Mouse (Mus musculus) cerebellum, postnatal 10 days (tissue): Measurements from ENCODE around the gene Lrfn1.

ENCODE experiments used
- DNase-seq, 2 experiments: peaks; one replicate each; pipeline ENCODE4 v3.0.0; 2021; ENCODE audit warnings: mixed read lengths in 2 of 2

The Lrfn1 gene

DNA sequence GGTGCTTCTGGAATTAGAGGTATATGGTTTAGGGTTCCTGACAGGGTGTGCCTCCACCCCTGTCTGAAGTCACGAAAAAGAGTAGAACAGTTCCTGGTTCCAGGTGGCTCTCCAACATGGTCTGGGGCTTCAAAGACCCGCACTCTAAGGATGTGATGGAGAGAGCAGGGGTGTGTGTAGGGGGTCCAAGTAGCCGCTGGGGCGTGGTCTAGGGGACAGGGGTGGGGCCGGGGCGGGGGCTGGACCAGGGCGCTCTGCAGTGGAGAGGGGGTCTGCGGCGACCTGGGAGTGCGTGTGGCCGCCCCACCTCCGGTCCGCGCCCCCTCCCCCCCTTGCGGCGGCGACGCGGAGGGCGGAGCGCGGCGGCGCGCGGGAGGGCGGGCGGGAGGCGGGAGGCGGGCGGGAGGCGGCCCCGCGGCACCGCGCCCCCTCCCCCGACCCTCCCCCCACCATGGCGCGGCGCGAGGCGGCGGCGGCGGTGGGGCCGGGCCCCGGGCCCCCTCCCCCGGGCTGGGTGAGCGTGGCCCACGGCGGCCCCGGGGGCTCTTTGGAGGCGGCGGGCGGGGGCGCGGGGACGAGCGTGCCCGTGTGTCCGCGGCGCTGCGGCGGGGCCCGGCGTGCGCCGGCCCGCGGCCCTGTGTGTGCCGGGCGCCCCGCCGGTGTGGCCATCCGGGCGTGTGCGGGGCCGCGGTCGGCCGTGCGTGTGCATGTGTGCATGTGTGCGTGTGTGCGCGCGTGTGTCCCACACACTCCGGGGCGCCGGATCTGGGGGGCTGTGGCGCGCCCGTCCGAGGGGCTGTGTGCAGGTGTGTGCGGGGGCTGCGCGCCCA, at the start of gene Lrfn1:
Gene Lrfn1 (plus strand): TSS at position 450 of the 830 bp plus-strand sequence.
- DNase-seq: peak; percentile 72 to 77

DNA sequence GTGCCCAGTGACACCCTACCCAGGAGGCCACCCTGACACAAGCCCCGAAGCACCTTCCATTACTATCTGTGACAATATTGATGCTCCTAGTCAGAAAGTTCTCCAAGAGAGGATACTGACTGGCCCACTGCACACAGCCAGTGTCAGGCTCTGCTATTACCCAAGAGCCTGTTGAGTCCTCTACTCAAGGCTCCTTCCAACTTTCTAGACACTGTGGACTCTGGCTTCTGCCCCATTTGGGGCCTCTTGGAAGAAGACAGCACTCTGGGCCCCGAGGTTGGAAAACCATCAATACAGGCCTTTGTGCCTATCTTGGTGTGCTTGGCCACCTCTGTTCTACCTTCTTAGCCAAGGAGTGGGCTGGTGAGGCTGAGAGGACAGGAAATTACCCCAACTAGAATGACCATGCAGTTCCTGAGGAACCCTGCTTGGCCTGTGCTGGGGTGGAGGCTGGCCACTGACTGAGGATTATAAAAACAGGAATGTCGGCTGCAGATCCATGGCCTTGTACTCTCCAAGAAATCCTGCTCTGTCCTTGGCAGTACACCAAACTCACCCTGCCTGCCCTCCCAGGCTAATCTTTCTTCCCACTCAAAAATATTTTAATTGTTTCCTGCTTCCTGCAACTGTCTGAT, 40.8 kb upstream of the Lrfn1 start:
- DNase-seq: peak in 1 of 2 experiments; percentile 25

DNA sequence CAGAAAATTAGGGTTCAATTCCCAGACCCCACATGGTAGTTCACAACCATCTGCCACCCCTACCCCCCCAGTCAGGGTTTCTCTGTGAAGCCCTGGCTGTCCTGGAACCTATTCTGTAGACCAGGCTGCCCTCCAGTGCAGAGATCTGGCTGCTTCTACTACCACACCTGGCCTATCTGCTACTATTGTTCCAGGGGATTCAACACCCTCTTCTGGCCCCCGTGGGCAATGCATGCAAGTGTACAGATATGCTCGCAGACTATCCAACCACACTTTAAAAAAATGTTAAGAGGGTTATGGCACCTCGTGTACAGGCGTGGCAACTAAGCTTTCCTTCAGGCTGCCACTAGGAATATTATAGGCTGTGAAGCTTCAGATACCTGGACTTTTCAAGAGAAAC, 39.0 kb upstream of the Lrfn1 start:
- DNase-seq: no peak

DNA sequence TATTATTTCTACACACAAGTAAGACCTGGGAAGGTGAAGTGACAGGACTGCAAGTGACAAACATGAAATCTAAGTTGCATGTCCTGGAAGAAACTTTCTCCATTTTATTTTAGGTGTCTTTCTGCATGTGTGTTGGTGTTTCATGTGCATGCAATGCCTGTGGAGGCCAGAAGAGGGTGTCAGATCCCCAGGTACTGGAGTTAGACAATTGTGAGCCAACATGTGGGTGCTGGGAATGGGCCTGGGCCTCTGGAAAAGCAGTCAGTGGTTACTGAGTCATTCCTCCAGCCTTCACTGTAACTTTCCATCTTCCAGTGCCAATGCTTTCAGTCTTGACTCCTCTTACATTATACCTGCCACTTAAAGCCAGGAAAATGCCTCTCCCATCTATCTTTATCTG, 34.4 kb upstream of the Lrfn1 start:
- no peak for DNase-seq

DNA sequence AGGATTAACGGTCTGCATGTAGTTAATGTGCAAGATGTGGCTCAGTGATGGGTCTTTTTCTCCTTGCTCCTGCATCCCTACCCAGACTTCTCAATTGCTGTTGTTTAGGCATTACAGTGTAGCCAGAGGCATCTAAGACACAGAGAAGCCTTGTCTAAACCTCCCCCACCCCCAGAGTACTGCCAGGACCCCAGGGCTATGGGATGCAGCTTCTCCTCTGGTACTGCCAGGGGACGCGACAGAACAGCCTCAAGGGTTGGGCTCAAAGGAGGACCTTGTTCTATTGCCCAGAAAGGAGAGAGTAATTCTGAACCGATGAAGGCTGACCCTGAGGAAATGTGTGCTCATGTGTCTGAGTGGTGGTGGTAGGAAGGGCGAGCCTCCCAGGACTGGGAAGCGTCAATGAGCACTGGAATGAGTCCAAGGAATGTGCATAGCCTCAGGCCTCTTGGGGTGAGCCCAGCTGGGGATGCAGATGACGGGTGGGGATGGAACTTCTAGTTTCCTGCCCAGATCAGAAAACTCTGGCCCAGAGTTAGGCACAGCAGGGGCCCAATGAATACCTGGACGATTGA, 33.6 kb upstream of the Lrfn1 start:
- DNase-seq: peak; percentile 36 to 53

DNA sequence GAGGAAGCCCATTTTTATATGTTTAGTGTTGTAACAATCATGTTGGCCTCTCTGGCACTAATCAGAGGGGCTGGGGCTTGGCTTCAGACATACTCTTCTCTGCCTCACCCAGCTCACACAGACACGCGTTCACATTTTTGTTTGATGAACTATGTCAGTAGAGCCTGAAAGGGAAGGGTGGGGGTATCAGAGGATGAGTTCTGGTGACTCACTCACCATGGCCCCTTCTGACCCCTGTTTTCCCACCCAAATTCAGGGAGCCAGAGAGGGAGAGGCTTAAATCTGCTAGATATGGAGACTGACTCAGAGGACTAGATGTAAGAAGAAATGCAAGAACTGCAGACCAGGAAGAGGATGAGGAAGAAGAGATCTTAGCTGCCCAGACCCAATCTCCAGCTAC, 32.4 kb upstream of the Lrfn1 start:
- no peak for DNase-seq

DNA sequence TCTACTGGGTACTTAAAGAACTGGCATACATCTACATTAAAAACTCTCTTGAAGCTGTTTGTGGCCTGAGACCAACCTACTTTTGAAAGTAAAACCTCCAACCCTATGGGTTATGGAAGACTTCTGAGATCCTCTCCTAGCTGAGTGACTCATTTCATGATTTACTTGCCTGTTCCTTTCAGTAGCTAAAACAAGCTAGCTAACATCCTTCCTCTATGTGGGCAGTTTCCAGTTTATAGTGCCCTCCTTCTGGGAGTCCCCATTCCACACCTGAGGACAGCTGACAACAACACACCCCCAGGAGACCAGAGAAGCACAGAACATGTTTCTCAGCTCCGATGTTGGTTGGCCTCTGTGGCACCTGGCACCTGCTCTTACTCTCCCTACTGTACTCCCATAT, 28.8 kb upstream of the Lrfn1 start:
- DNase-seq: no peak

DNA sequence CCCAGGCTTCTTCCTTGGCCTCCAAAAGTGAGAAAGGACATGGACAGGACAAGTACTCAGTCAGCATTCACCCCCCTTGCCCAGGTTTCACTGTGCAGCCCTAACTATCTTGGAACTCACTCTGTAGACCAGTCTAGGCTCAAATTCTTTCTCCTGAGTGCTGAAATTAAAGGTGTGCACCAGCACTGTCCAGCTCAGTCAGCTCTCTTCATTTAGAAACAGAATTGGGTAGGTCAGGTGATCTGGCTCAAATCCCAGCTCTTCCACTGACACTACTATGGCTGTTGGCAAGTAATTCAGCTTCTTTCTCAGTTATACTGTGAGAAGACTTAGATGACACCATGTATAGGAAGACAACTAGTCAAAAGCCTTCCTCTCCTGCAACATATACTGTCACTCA, 24.0 kb upstream of the Lrfn1 start:
- DNase-seq: no peak

DNA sequence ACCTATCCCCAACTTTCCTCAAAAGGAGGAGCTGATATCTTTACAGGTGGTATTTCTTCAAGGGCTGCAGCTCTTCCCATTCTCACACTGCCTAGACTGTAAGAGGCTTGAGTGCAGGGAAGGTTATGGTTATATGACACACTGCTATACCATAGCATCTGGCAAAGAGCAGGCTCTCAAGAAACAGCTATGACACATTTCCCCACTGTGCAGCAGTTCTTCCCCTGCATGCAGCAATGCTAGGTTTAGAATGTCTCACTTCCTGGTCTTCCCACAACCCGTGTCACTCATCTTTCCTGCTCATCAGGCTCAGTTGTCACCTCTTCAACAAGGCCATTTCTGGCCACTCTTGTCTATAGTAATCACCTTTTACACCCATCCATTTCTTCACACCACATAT, 21.3 kb upstream of the Lrfn1 start:
- DNase-seq: no peak

DNA sequence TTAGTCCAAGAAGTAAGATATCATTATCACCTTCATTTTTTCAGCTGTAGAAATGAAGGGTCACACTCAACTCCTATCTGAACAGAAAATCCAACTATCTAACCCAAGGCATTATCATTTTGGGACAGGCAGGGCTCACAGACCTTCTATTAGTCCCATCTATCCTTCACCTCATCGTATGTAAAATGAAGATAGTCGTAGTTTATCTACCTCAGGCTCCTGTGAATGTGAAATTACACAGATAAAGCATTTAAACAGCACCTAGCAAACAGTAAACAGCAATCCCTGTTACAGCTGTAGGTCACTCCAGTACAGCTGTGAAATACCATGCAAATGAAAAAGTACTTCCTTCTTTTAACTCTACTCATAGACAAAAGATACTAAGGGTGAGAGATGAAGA, 19.5 kb upstream of the Lrfn1 start:
- DNase-seq: no peak

DNA sequence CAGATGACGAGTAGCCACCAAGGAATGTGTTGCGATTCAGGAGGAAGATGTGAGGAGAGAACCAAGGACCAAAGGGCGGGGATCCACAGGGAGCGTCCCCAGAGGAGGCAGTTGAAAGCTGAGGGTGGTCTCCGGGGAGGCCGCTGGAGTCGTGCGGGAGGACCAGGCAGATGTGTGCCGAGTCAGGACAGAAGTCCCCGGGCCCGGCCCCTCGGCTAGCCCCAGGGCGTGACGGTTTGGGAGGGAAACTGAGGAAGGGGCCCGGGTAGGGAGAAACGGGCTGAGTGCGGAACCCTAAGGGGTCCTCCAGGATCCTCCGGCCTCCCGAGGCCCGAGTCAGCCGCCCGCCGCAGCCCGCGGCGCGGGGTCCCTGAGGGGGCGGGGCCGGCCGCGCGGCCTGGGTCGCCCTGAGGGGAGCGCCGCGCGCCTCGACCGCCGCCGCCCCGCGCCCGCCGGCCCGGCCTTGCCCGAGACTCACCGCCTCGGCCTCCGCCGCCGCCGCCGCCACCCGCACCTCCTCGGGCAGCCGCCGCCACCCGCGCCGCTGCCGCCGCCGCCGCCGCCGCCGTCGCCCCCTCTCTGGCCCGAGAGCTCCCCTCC, 16.0 kb upstream of the Lrfn1 start:
- peak; percentile 61 to 62 for DNase-seq

DNA sequence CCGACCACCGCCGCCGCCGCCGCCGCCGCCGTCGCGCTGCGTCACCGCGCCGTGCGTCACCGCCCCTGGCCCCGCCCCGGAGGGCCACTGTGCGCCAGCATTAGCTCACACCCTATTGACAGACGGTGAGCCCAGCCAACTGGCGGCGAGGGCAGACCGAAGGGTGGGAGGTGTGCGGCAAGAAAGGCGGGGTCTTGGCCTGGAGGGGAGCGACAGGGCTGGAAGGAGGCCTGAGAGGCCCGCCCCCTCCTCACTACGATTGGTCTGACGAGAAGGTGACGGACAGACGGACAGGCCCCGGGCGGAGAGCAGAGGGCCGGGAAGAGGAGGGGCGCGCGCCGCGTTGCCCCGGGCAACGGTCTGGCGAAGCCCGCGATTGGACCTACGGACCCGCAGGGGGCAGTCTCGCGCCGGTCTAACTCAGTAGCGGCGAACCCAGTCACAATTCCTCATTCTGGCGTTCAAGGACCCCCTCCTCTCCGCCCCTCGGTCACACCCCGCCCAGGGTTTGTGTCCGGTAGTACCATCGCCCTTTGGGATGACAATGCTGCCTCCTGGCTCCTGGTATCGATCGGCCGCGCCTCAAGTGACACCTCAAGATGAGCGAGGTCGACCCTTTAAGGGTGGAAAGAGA, 15.4 kb upstream of the Lrfn1 start:
- DNase-seq: peak; percentile 100

DNA sequence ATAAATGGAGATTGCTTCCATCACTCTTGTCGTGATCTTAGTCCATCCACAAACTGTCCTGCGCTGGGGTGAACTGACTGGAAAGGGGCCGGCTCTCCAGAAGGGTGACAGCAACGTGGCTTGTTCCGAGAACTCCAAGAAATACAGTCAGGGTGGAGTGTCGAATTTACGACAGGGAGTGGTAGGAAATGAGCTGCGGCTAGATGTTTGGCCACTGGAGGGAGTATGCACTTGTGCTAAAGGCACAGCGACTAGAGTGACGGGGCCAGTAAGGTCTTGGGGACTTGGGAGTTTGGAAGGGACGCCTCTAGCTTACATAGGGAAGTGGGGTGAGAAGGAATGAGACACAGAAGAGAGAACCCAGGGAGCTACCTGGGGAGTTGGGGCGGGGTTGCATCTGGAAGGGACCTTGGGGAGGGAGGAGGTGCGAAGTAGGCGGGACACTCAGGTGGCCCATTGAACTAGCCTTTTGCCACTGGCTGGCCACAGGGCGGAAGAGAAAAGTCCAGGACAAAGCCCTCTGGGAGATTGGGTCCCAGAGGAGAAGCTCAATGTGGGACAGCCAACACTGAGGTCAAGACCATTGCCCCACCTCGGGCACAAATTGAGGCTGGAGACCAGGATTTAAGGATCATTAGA, 14.7 kb upstream of the Lrfn1 start, which contains the start of gene Gmfg:
Gene Gmfg (plus strand): TSS at position 516 of the 639 bp plus-strand sequence.
- DNase-seq: peak; percentile 90 to 92

DNA sequence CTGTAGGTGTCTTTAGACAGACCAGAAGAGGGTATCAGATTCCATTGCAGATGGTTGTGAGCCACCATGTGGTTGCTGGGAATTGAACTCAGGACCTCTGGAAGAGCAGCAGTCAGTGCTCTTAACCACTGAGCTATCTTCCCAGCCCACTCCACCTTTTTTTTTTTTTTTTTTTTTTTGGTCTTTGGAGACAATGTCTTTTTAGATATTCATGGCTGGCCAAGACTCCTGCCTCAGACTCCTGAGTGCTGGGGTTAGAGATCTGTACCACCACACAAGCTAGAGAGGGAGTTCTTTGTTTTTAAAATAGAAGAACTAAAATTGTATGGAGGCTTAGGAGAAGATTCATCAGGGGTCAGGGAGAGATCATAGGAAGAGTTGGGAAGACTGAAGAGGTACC, 13.8 kb upstream of the Lrfn1 start:
- no peak for DNase-seq

DNA sequence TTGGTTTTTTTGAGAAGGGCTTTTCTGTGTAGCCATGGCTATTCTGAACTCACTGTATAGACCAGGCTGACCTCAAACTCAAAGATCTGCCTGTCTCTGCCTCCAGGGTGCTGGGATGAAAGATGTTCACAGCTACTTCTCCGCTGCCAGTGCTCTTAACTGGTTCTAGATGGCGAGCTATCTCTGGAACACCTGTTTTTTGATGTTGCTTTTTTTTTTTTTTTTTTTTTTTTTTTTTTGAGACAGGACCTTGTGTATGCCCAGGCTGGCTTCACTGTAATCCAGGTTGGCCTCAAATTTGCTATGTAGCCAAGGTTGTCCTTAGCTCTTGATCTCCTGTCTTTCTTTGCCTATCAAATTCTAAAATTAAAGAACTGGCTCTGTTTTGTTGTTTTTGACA, 13.0 kb upstream of the Lrfn1 start:
- DNase-seq: no peak

DNA sequence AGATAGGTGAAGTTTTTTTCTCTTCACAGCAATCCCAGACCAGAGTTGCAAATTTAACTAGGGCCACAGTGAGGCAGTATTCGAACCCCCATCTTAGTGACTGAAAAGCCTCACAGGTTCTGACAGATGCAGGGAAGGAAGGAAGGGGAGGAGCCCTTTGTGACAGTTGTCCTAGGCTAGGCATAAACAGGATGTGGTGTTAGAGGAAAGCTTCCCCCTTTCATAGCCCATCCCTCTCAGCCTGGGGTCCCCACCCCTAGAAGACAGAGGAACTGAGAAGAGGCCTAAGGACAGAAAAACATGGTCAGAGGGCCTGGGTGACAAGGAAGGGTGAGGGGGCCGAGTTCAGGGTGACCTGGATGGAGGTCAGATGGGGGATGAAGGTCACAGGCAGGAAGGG, 11.0 kb upstream of the Lrfn1 start:
- no peak for DNase-seq

DNA sequence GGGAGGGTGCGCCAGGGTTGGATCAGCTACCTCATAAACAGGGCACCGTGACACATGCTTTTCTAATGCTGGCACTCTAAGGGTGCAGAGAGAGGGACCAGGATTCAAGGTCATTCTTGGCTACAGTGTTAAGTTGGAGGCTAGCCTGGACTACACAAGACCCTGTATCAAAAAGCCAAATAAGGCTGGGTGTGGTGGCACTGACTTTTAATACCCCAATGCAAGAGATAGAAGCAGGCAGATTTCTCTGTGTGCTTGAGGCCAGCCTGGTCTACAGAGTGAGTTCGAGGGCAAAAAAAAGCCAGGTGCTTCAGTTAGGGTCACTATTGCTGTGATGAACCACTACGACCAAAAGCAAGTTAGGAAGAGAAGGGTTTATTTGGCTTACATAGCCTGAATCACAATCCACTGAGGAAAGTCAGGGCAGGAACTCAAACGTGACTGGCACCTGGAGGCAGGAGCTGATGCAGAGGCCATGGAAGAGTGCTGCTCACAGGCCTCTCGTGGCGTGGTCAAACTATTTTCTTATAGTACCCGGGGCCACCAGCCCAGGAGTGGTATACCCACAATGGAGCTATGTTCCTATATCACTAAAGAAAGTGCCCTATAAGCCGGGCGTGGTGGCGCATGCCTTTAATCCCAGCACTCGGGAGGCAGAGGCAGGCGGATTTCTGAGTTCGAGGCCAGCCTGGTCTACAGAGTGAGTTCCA, 9.8 kb upstream of the Lrfn1 start:
- DNase-seq: no peak

DNA sequence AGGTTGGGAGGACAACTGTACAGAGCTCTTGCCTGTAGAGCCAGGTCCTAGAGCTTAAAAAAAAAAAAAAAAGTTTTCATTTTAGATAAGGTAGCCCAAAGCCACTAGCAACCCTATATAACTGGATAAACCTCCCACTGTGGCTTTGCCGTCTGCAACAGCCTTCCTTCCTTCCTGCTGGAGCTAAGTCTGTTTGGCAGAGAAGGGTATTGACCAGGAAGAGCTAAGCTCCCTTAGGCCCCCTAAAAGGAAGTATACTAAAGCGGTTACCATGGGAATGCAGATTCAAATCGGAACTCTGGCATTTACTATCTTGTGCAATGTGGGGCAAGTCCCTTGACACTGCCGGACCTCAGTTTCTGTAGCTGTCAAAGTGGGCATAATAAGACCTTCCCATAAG, 9.1 kb upstream of the Lrfn1 start:
- DNase-seq: no peak

DNA sequence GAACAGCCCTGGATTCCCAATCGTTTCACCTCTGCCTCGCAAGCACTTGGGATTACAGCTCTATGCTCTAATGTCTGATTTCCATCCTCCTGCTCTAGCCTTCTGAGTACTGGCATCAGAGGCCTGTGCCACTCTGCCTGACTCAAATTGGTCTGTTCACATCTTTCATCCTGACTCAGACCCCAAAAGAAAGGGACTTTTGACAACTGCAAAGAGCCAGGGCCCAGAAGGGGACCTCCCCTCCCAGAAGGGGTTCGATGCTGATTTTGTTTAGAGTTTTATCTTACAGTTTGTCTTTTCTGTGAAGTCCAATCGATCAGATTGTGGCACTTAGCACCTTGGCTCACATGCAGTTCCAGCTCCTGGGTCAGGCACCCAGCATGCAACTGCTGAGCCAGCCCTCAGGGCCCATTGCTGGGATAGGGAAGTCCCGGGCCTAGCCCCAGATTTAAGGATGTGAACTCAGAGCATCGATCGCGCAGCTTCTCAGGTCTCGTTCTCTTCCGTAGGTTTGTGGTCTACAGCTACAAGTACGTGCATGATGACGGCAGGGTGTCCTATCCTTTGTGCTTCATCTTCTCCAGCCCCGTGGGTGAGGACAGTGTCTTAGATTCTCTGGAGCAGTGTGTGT, 7.3 kb upstream of the Lrfn1 start:
- DNase-seq: no peak

DNA sequence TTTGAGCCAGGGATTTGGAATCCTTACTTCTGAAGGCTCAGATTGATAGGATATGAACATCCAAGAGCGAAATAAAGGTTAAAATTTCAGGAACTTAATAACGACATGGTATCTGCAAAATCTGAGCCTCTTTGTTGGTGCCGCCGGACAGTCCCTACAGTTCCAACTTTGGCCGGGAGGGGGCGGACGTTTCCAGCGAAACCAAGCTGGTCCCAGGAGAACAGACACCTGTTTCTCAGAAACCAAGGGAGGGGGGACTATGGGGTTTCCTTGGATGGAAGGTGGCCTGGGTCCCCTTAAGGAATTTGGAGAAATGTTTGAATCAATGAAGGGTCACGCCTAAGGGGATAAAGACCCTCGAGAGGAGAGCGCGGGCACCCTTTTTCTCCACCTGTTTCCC, 5.3 kb upstream of the Lrfn1 start:
- peak; percentile 92 to 96 for DNase-seq

DNA sequence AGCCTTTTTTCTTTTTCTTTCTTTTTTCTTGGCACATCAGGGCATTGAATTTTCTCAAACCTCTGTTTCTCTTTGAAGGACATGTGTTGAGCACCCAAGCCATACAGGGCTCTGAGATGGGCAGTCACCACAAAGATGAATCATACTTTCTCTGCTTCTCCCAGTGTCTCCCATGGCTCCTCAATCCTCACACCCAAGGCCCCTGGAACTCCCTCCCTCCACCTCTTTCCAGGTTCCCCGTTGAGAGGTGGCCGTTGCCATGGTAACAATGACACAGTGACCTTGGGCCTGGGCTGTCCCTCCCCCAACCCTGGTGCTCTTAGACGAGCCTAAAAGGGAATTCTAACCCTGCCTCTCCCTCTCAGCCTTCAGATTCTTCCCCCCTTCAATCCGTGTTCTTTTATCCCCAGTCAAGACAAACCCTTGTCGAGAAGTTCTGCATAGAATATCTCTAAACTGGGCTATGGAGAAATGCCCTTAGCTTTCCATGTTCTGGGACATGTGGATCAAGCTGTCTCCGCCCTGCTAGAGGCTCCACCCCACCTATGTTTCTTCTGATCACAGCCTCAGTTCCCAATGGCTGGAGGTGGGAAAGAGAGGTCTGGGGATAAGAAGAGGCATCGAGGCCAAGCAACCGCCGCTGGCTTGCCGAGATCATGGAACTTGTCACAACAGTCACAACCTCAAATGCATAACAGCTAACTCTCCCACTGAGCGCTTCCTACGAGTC, 4.5 kb upstream of the Lrfn1 start:
- DNase-seq: peak; percentile 61 to 62
